Mouse (Mus musculus) neural tube, embryonic 11.5 days (tissue): Measurements from ENCODE around the gene Tnrc6b. TPM values are rescaled to one million over a fixed set of nuclear protein-coding genes. Genes with fewer than 3 reads are reported as not detected.
"Not testable (repeated sequence)": the region's sequence is repeated elsewhere in the genome, so short reads cannot be mapped to it uniquely, and the experiment has no call there.

Experiments
- ATAC-seq: fragments of 200-750 bp; cut with Nextera tagmentation; 2 replicates; pipeline ENCODE4 v1.8.0; 2017; ENCODE audit warnings: moderate number of reproducible peaks, mild to moderate bottlenecking, moderate TSS enrichment, moderate library complexity; ENCODE audit not compliant: insufficient read depth, low FRiP score, low TSS enrichment
- DNase-seq: peaks from one replicate; pipeline ENCODE4 v3.0.0-alpha.2; 2015; ENCODE audit warnings: low spot score
- H3K27ac ChIP-seq: fragments of 300-500 bp; sonication (generic); 2 replicates; pipeline ENCODE4 v1.5.1; 2014; ENCODE audit warnings: low read depth, mild to moderate bottlenecking, low read length
- H3K27me3 ChIP-seq: fragments of 300-500 bp; sonication (generic); 2 replicates; pipeline ENCODE4 v1.6.1; 2014; ENCODE audit warnings: mild to moderate bottlenecking, low read length, mixed read lengths; ENCODE audit not compliant: control insufficient read depth, insufficient read depth
- H3K36me3 ChIP-seq: fragments of 300-500 bp; sonication (generic); 2 replicates; pipeline ENCODE4 v1.6.1; 2014; ENCODE audit warnings: mild to moderate bottlenecking, low read length, moderate library complexity, mixed read lengths; ENCODE audit not compliant: control insufficient read depth, insufficient read depth
- H3K4me1 ChIP-seq: fragments of 300-500 bp; sonication (generic); 2 replicates; pipeline ENCODE4 v1.6.1; 2014; ENCODE audit warnings: low read length, mixed read lengths; ENCODE audit not compliant: control insufficient read depth, insufficient read depth
- H3K4me2 ChIP-seq: fragments of 300-500 bp; sonication (generic); 2 replicates; pipeline ENCODE4 v1.6.1; 2014; ENCODE audit warnings: low read depth, mild to moderate bottlenecking, moderate library complexity
- H3K4me3 ChIP-seq: fragments of 300-500 bp; sonication (generic); 2 replicates; pipeline ENCODE4 v1.5.1; 2014; ENCODE audit warnings: low read depth, low read length
- H3K9ac ChIP-seq: fragments of 300-500 bp; sonication (generic); 2 replicates; pipeline ENCODE4 v1.6.1; 2014; ENCODE audit warnings: mild to moderate bottlenecking, low read length
- H3K9me3 ChIP-seq: fragments of 300-500 bp; sonication (generic); 2 replicates; pipeline ENCODE4 v1.6.1; 2016; ENCODE audit warnings: low read length; ENCODE audit not compliant: control insufficient read depth
- WGBS: fragments of 180-500 bp; shearing (Covaris S2); extraction: QIAGEN DNeasy Blood & Tissue Kit; methylation state at CpG from one replicate; pipeline ENCODE4 v1.1.7; 2014; 5-methylcytosine and 5-hydroxymethylcytosine counted together
- polyA plus RNA-seq: library from polyadenylated mRNA; unstranded; fragments of >200 nt; fragmentation: Nextera tagmentation; extraction: Ambion mirVana; gene quantifications from 2 replicates; pipeline ENCODE4 v1.2.1, GENCODE M21; 2014

The Tnrc6b gene
- polyA plus RNA-seq, 1 experiment from 2014 or later = 16.1 TPM

DNA sequence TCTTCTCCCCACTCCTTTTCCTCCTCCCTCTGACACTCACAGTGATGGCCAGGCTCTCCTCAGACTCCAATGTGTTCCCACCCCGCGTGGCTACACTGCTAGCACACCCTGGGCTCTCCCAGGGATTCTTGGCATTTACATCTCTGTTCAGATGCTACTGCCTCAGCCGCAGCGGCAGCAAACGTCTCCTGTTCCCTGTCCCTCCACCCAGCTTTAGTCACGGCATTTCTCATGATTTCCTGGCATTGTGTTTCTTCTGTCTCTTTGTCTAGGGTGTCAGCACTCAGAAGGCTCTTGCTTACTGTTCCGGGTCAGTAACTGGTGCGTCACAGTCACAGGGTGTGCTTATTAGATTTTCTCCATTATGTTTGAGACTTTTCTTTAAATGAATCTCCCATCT lies 138.9 kb downstream of the Tnrc6b start:
- no peak overlapping the region for H3K4me3 ChIP-seq
- no peaks in the 10 kb centered on the region for H3K27me3 ChIP-seq
- no peak overlapping the region for H3K4me2 ChIP-seq
- 46% methylated on average over 8 of the region's 8 CpGs for WGBS
- H3K4me1 ChIP-seq = peaks cover 2% of the 10 kb centered on the region; the same call in 1 of the 2 replicates
- no peak overlapping the region for H3K27ac ChIP-seq
- DNase-seq = no peak
- no peaks in the 10 kb centered on the region for H3K36me3 ChIP-seq
- no peaks in the 10 kb centered on the region for H3K9me3 ChIP-seq
- no peak for ATAC-seq
- H3K9ac ChIP-seq = no peak overlapping the region

DNA sequence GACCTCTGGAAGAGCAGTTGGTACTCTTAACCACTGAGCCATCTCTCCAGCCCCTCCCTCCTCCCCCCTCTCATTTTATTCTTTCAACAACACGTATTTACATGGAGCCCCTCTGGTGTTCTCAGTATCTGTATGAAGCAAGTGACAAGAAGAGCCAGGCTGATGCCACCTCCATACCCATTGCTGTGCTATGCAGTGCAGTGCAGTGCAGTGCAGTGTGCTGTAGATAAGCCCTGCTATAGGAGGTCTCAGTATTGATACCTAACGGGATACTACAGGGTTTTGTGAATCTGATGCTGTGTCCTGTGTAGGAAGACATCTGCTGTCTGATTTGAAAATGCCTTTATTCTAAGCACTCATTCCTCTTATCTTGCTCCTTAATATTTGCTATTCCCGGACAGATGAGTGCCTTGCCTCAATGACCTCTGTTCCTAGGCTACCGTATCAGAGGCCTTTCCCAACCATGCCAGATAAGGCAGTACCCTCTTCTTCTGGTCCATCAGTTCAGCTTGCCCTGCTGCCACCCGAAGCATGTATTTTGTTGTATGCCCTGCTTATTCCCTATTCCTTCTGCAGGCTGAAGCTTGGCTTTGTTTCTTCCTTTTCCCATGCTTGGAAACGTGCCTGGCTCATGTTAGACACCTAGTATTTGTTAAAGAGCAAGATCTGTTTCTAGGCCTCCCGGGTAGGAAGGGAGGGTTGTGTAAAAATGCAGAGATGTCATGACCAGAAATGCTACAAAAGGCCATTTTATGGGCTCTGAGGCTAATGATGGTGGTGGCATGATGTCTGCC lies 139.8 kb downstream of the Tnrc6b start:
- H3K9me3 ChIP-seq = no peaks in the 10 kb centered on the region
- H3K36me3 ChIP-seq = no peaks in the 10 kb centered on the region
- H3K4me2 ChIP-seq = no peak overlapping the region
- 94% methylated on average over 7 of the region's 7 CpGs for WGBS
- no peak overlapping the region for H3K9ac ChIP-seq
- peaks cover 2% of the 10 kb centered on the region; the same call in 1 of the 2 replicates for H3K4me1 ChIP-seq
- H3K27ac ChIP-seq = no peak overlapping the region
- DNase-seq (no peak), ATAC-seq (no peak)
- no peaks in the 10 kb centered on the region for H3K27me3 ChIP-seq
- no peak overlapping the region for H3K4me3 ChIP-seq

DNA sequence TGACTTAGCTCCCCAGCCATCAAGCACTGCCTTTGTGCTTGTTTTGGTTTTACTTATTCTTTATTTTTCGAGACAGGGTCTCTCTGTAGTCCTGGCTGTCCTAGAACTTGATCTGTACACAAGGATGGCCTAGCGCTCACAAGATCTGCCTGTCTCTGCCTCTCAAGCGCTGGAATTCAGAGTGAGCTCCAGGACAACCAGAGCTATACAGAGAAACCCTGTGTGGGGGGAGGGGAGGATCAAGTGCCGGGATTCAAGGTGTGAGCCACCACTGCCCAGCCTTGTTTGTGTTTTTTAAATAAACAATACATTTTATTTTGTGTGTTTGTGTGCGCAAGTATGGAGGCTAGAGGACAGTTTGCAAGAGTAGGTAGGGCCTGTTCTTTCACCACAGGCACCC lies 141.0 kb downstream of the Tnrc6b start:
- Histone ChIP-seq H3K27me3 (no peaks in the 10 kb centered on the region), H3K9me3 (no peaks in the 10 kb centered on the region), H3K36me3 (no peaks in the 10 kb centered on the region), H3K4me2 (no peak overlapping the region), H3K27ac (no peak overlapping the region), H3K4me3 (no peak overlapping the region), H3K9ac (no peak overlapping the region), H3K4me1 (peaks cover 2% of the 10 kb centered on the region; the same call in 1 of the 2 replicates)
- WGBS = 96% methylated on average over 5 of the region's 5 CpGs
- DNase-seq (no peak), ATAC-seq (no peak)

GRCm38 (mm10) chr15:80852527-80852926 lies 141.4 kb downstream of the Tnrc6b start:
- WGBS = 96% methylated on average over 3 of the region's 3 CpGs
- H3K4me1 ChIP-seq, H3K4me2 ChIP-seq, H3K9me3 ChIP-seq, DNase-seq, ATAC-seq, H3K9ac ChIP-seq, H3K4me3 ChIP-seq, H3K27me3 ChIP-seq, H3K27ac ChIP-seq, H3K36me3 ChIP-seq: not testable (repeated sequence)

- H3K4me2 ChIP-seq = no peak overlapping the region
- DNase-seq = no peak
- WGBS = 97% methylated on average over 2 of the region's 2 CpGs
- H3K27me3 ChIP-seq = no peaks in the 10 kb centered on the region
- no peak overlapping the region for H3K9ac ChIP-seq
- no peaks in the 10 kb centered on the region for H3K4me1 ChIP-seq
- no peaks in the 10 kb centered on the region for H3K9me3 ChIP-seq
- no peaks in the 10 kb centered on the region for H3K36me3 ChIP-seq
- no peak overlapping the region for H3K27ac ChIP-seq
- no peak overlapping the region for H3K4me3 ChIP-seq
- ATAC-seq = no peak
These were observed 148.3 kb downstream of the Tnrc6b start for GRCm38 (mm10) chr15:80859366-80859765.

DNA sequence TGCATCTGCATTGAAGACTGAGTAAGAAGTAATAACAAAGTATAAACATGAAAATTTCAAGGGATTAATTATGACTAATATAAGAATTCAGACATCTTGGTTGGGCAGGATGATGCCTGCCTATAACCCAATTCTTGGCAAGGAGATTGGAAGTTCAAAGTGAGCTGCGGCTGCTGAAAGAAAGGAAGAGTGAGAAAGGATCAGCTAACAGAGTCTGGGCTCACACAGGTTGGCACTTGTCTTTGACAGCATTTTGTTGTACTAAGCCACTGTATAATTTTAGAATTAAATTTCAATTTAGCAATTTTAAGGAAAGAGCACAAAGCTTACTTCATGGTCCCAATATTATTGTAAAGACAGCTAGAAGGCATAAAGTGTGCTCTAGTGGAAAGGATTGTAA lies 150.2 kb downstream of the Tnrc6b start:
- Histone ChIP-seq H3K4me3 (no peak overlapping the region), H3K36me3 (no peaks in the 10 kb centered on the region), H3K27ac (no peak overlapping the region), H3K27me3 (no peaks in the 10 kb centered on the region), H3K9ac (no peak overlapping the region), H3K4me2 (no peak overlapping the region), H3K9me3 (no peaks in the 10 kb centered on the region), H3K4me1 (no peaks in the 10 kb centered on the region)
- 96% methylated on average over 1 of the region's 1 CpGs for WGBS
- DNase-seq (no peak), ATAC-seq (no peak)

DNA sequence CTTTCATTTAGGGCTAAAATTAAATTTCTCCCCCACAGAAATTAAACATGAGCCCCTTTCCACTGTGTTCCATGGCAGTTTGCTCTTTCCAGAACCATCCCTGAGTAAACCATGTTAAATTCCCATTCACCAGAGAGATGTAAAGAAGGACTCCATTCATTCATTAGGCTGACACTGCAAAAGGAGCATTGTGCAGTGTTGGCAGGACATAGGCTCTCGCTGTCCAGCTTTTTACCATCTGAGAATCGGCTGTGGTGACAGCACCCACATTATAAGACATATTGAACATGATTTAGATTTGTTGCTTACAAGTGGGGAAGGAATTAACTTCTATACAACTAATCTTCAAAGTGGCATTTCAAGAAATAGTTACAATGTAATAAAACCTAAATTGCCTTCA lies 150.9 kb downstream of the Tnrc6b start:
- H3K36me3 ChIP-seq = no peaks in the 10 kb centered on the region
- WGBS = 68% methylated on average over 2 of the region's 2 CpGs
- H3K27me3 ChIP-seq = no peaks in the 10 kb centered on the region
- H3K4me2 ChIP-seq = no peak overlapping the region
- H3K27ac ChIP-seq = no peak overlapping the region
- DNase-seq (no peak), ATAC-seq (no peak)
- no peaks in the 10 kb centered on the region for H3K4me1 ChIP-seq
- H3K4me3 ChIP-seq = no peak overlapping the region
- no peak overlapping the region for H3K9ac ChIP-seq
- no peaks in the 10 kb centered on the region for H3K9me3 ChIP-seq

GRCm38 (mm10) chr15:80868603-80869002 lies 157.5 kb downstream of the Tnrc6b start:
- H3K36me3 ChIP-seq, H3K27ac ChIP-seq, H3K9ac ChIP-seq, ATAC-seq, H3K9me3 ChIP-seq, H3K4me2 ChIP-seq, DNase-seq, H3K27me3 ChIP-seq, H3K4me3 ChIP-seq, H3K4me1 ChIP-seq: not testable (repeated sequence)
- WGBS = 94% methylated on average over 4 of the region's 4 CpGs

DNA sequence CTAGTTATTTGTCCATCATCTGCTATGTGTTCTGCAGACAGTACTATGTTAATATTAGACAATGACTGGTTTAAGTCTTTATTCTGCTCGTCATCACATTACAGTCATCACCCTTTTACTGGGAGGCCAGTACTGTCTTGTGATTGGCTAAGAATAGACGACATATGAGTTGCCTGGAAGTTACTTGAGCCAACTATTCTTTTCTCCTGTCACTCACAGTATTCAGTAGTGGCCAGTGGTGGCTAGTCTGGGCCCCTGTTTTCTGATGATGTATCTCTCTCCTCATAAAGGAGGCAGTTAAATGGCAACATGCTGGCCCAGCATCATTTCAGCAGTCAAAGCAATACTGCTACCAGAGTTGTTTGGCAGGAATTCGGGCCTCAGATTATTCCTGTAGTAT lies 163.6 kb downstream of the Tnrc6b start:
- Histone ChIP-seq H3K4me3 (no peak overlapping the region), H3K27ac (no peak overlapping the region), H3K9me3 (no peaks in the 10 kb centered on the region), H3K27me3 (no peaks in the 10 kb centered on the region), H3K4me2 (no peak overlapping the region), H3K36me3 (peaks cover 11% of the 10 kb centered on the region), H3K4me1 (no peaks in the 10 kb centered on the region), H3K9ac (no peak overlapping the region)
- WGBS = 84% methylated on average over 3 of the region's 3 CpGs
- DNase-seq (no peak), ATAC-seq (no peak)
